Mouse (Mus musculus) heart, postnatal 10 days (tissue): ENCODE data around the gene Hoxa6. TPM values are rescaled to one million over a fixed set of nuclear protein-coding genes. Genes with fewer than 3 reads are reported as not detected.

Experiments
- DNase-seq, 2 experiments: peaks; one replicate each; pipeline ENCODE4 v3.0.0; 2021
- intact Hi-C: fragments of 180-260 bp; cut with DNase I; formaldehyde crosslinking; loops from one replicate; pipeline ENCODE4 v1.15.1; 2025
- total RNA-seq, 2 experiments: library from RNA; stranded (reverse); gene quantifications; 2 replicates each; pipeline ENCODE4 v1.2.3; 2021

The Hoxa6 gene
- total RNA-seq, 2 experiments from 2014 or later, result not detected

GRCm38 (mm10) chr6:52217895-52218642 is 9.5 kb upstream of the Hoxa6 start:
- intact Hi-C loops, result no loop called here

GRCm38 (mm10) chr6:52217459-52217768 is 8.9 kb upstream of the Hoxa6 start:
- DNase-seq, result peak in 1 of 2 experiments; percentile 43
- intact Hi-C loops, result no loop called here

More at GRCm38 (mm10) chr6:52217895-52218642, 9.5 kb upstream of the Hoxa6 start:
- peak in 1 of 2 experiments; percentile 33 for DNase-seq

DNA sequence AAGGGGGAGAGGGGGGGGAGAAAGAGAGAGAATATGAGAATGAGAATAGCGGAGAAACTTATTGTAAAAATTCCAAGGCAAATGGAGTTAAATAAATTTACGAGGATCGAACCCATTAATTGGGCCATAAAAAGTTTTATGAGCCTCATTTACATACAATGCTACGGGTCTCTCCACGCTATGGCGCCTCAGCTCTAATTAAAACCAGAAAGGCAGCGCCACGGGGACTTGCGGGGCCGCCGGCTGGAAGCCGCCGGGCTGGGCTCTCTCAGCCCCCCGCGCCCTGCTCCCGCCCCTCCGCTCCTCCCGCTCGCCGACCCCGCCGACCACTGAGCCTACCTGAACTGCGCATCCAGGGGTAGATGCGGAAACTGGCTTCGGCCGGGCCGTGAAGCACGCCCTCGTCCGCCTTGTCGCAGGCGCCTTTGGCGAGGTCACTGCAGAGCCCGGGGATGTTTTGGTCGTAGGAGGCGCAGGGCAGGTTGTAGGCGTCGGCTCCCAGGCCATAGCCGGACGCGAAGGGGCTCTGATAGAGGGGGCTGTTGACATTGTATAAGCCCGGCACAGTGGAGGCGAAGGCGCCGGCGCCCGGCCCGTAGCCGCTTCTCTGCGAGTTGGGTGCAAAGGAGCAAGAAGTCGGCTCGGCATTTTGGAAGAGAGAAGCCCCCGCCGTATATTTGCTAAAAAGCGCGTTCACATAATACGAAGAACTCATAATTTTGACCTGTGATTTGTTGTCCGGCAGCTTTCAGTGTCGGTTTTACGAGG is 8.4 kb upstream of the Hoxa6 start:
- intact Hi-C loops, result no loop called here
- peak in 1 of 2 experiments; percentile 30 for DNase-seq

DNA sequence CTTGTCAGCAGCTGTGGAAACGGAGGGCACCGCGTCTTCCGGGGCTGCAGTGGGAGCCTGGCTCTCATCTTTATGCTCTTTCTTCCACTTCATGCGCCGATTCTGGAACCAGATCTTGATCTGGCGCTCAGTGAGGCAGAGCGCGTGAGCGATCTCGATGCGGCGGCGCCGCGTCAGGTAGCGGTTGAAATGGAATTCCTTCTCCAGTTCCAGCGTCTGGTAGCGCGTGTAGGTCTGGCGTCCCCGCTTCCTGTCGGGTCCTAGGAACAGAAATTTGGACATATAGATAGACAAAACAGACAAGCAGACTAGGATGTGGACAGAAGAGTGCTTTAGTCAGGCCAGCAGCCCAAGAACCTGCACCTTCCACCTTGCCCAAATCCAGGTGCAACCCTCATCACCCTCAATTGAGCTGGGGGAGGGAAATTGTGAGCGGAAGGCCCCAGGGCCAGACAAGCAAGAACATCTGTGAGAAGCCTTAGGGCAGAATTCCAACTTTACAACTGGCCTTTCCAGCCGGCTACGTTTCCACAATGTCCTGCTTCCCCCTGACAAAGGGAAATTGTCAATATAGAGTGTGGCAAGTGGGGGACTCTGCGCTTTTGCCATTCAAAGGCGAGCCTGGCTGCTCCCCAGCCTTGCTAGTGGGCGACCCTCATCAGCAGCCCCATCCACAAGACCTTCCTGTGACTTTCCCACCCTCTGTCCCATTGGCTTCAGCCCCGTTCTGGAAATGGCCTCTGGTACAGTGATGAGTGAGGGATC is 7.4 kb upstream of the Hoxa6 start:
- DNase-seq, result no peak

DNA sequence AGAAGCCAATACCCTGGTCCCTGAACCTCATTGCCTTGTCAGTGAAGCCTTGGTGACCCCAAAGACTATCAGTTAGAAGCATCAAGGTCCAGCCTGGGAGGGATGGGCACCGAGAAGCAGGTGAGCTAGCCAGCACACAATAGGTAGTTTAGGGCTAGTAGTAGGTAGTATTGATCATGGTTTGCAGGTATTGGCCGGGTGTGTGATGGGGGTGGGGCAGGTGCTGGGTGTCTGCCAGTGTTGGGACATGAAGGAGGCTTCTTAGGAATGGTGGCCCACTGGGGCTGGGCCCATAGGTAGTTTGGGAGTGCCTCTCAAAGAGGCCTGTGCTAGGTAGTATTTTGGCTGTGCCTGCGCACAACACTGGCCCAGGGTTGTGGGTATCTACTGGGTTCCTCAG is 6.5 kb upstream of the Hoxa6 start:
- intact Hi-C loops, result no loop called here
- no peak for DNase-seq

More for the DNA sequence above, 7.4 kb upstream of the Hoxa6 start:
- intact Hi-C loops, result no loop called here

- no peak for DNase-seq
- intact Hi-C loops, result no loop called here
Measured at GRCm38 (mm10) chr6:52214271-52214670, 5.7 kb upstream of the Hoxa6 start.

DNA sequence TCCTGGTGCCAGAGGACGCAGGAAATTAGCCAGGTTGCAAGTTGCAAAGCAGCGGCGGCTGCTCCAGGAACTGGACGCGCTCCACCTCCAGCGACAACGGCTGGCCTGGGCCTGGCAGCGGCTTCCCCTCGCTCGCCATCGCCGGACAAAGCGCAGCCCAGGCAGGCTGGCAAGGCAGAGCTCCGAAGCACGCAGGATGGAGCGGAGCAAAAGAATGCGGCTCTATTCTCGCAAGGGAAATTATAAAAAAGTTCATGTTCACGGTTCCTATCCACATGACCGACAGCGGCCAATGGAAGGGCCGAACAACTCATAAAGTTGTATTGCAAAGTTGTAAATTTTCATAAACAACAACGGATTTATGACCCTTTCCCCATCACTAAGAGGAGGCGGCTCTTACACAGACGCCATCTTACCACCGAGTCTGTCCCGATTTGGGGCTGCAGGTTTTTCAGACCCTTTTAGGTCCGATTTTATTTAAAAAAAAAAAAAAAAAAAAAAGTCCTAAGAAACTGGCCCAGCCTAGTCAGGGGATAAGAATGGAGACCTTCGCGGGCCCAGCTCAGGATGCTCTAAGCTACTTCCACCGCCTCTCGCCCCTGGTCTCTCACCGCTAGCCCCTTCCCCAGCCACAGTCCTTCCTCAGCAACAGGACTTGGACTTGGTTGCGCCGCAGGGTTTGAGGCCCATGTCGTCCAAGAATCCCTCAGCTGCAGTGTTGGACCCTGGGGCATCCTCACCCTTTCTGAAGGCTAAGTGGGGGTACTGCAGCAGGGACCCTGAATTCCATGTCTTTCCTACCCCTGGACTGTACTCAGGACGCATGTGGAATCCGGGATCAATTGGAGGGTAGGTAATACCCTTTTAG is 4.8 kb upstream of the Hoxa6 start, which contains the start of the genes Hoxa3 and Gm28308:
Gene Hoxa3 (minus strand): TSS at position 218 of the 868 bp plus-strand sequence.
Gene Gm28308 (minus strand): TSS at position 221 of the 868 bp plus-strand sequence.
- intact Hi-C loops, result no loop called here
- DNase-seq, result peak in 1 of 2 experiments; percentile 47

GRCm38 (mm10) chr6:52212556-52213118 is 4.1 kb upstream of the Hoxa6 start:
- DNase-seq, result no peak
- intact Hi-C loops, result no loop called here

- DNase-seq, result no peak
- intact Hi-C loops, result no loop called here
Measured at GRCm38 (mm10) chr6:52211961-52212360, 3.4 kb upstream of the Hoxa6 start.

- intact Hi-C loops, result no loop called here
- peak; percentile 76 to 80 for DNase-seq
Measured at GRCm38 (mm10) chr6:52211170-52211935, 2.8 kb upstream of the Hoxa6 start.

DNA sequence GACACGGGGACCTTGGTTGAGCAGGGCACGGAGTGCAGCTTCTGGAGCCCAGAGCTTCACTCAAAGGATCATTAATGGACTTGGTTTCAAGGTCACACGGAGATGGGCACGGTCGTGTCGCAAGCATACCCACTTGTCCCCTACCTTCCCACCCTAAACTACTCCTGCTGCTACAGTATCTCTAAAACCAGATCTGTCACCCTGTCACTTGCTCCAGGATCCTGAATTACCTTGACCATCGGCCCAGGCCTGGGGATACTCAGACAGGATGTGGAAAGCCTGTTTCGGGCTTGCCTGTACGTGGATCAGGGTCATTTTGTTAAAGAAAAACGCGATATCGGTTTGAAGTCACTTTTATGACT is 1.1 kb upstream of the Hoxa6 start:
- intact Hi-C loops, result no loop called here
- DNase-seq, result no peak

- DNase-seq, result no peak
- intact Hi-C loops, result no loop called here
Measured at GRCm38 (mm10) chr6:52208868-52209684, 554 bp upstream of the Hoxa6 start.

DNA sequence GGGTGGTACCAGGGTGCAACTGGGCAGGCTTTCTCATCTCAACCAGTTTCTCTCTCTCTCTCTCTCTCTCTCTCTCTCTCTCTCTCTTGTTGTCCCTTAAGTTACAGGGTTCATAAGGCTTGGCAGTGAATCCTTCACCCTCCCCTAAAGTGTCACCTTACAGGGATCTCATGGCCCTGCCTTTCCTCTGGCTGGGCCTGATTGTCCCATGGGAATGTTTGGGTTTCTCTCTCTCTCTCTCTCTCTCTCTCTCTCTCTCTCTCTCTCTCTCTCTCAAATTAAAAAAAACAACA is 892 bp downstream of the Hoxa6 start:
- DNase-seq, result no peak
- intact Hi-C loops, result no loop called here

DNA sequence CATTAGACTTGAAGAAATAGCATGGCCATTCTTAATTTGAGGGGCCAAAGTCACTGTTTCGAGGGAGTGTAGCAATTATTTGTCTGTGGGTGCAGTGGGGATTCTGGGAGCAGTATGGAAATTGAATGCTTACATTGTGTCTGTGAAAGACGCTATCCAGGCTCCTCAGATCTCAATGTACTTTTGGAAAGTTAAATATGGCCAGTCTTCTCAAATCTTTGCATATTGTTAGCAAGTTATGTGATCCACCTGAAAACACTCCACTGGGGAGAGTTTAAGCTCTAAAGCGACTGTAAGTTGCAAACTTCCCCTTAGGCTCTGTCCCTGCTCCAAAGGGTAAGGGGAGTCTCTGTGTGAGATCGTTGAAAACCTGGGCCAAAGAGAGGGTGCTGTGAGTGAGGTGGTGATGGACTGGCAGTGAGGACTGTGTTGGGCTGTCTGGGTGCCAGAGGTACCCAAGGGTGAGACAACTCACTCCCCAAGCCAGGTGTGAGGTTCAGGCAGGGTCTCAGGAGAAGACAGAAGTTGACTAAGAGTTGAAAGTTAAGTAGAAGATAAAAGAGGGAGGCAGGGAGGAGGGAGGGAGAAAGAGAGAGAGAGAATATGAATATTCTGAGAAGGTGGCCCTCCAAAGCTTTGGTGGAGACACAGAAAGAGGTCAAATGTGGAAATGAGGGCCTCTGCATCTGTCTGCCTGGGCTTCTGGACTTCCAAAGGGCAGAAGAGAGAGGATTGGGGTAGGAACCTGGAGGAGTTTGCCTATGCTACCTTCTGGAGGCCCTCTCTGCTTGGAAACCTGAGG is 1.4 kb downstream of the Hoxa6 start:
- intact Hi-C loops, result no loop called here
- no peak for DNase-seq

DNA sequence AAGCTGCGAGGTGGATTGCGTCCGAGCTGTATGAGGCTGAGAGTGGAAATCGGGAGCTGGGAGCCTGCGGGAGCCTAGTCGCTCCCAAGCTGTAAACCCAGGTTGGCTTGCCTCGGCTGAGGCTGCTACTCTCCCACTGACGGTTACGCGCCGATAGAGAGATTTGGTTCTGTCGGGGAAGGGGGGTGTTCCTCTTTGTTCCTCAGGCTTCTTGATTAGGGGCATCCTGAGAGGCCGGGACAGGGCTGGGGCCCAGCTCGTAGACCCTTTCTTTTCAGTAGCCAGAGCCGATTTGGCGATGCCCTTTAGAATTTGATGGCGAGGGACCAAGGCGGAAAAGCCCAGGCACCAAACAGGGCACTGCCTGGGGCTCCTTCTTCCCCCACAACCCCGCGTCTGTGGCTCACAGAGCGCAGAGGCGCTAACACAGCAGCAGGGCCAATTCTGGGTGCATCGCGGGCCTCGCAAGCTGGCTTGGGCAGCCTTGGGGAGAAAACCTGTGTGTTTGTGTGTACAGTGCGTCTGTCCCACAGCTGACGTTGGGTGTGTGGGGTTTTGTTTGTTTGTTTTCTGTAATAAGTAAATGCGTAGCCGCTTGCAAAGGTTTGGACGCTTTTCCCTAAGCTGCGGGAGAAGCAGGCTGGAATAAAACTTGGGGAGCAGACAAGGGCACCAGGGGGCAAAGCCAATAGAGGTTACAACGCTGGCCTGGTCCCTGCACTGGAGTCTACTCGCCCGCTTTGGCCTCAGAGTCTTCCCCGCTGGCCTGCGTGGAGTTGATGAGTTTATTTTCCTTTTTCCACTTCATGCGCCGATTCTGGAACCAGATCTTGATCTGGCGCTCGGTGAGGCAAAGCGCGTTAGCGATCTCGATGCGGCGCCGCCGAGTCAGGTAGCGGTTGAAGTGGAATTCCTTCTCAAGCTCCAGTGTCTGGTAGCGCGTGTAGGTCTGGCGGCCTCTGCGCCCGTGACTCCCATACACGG is 2.6 kb downstream of the Hoxa6 start:
- intact Hi-C loops, result no loop called here
- DNase-seq, result no peak

DNA sequence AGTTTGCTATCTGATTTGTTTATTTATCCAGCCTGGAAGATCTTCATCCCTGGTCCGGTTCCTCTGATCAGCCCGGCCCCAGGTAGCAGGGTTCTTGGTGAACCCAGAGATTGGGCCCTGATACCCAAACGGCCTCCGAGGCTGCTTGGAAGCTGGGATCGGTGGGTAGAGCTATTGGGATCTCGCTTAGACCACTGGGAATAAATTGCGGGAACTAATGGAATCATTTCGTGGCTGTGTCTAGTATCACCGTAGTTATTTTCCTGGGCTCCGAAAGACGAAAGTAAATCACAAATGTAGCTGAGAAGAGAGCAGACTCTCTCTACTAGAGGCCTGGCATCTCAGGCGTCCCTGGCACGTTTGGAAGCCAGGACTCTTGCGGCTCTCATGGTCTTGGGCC is 3.3 kb downstream of the Hoxa6 start:
- intact Hi-C loops, result no loop called here
- no peak for DNase-seq
